Mouse (Mus musculus) lung, postnatal 10 days (tissue): ENCODE results near the gene Kmt5b.
A peak's percentile ranks its signal among the peaks of the same experiment; 100 is the strongest.

ENCODE experiments used
- DNase-seq: peaks from one replicate; pipeline ENCODE4 v3.0.0; 2021

The Kmt5b gene

DNA sequence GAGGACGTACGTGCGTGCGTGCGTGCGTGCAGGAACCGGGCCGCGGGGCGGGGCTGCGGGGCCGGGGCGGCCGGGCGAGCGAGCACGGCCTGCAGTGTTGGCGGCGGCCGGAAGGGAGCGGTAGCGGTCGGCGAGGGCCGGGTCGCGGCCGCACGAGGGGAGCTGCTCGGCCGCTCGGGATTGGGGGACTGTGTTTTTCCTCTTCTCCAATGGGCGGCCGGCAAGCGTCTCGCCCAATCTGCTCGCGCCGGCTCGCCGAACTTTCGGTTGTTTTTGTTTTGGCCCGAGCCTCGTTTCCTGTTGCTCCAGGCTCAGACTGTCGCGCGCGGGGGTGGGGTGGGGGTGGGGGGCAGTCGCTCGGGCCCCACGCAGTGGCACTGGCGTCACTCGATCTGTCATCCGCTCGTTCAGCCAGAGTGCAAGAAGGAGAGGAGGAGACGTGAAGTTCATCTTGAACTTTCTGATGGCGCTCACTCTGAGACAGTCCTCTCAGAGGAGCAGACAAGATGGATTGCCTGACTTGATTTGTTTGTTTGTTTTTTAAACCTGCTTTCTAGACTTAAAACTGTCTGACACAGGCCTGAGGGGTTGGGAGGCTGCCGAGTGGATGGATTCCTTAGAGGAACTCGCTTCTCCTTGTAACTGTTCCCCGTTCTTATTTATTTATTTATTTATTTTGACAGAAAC lies 1.6 kb downstream of the Kmt5b start:
- peak; percentile 96 for DNase-seq

DNA sequence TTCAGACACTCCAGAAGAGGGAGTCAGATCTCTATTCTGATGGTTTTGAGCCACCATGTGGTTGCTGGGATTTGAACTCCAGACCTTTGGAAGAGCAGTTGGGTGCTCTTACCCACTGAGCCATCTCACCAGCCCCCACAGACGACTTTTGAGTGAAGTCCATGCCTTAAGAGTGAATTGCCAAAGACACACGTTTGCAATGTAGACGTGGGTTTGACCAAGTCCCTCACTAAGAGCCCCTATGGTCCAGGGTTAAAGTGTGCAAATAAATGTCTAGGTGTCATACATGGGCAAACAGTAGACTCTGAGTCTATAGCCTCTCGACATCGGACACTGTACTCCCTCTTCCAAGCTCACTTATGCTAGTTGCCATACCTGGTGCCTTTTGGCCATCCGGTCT lies 2.3 kb downstream of the Kmt5b start:
- no peak for DNase-seq

DNA sequence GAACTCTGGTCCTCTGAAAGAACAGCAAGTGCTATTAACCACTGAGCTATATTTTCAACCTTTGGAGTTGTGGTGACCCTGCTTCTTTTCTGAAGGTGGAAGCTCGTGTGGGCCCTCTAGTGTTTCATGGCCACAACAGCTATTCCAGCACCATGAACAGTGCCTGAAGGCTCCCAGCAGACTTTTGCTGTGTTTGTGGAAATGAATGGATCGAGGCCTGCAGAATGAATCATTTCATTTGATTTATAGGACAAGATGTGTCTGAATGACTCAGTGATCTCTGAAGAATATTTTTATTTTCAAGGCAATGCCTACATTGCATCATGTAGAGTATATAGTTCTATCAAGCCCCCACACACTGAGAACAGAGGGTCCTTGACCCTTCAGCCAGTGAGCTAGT lies 6.9 kb downstream of the Kmt5b start:
- DNase-seq = peak; percentile 26

DNA sequence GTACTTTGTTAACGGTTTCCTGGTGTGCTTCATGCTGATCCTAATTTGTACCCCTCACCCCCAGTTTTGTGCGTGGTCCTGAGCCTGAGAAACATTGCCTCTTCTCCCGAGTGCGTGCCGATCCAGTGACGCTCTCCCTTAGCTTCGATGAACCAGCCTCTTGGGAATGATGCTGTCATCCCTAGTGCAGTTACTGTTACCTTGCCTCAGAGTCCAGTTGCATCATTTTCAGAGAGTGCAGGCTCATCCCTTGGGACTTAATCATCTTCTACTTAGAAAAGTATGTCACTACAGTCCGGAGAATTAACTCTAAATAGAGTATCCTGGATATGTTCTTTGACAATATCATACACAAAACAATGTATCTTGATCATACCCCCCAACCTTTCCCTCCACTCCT lies 11.5 kb downstream of the Kmt5b start:
- DNase-seq = no peak

DNA sequence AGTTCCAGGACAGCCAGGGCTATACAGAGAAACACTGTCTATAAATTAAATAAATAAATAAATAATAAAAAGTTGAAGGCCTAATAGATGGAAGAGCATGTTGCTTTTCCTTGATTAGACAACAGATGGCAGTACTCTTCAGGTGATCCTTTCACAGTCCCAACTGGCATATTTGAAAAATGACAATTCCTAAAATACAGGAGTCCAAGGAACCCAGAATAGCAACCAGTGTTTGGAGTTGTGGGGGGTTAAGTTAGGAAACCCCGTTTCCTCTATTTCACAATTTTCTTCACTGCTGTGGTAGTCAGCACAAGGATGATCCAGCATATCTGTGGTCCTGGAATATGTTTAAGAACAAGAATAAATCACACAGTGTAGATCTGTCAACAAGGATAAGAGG lies 22.9 kb downstream of the Kmt5b start:
- DNase-seq = no peak

DNA sequence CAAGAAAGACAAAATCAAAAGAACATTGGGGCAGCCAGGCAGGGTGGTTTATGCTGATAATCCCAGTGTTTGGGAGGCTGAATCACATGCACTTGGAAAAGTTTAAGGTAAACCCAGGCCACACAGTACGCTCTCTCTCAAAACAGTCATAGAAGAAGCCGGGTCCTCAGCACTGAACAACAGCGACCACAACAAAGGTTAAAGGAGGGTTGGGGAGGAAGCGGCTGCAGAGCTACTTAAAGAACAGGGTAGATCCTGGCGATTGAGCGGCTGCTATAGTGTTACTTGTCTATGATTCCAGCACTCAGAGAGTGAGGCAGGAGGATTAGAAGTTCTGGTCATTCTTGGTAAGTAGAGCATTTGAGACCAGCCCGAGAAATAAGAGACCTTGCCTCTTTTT lies 38.3 kb downstream of the Kmt5b start:
- DNase-seq = no peak

DNA sequence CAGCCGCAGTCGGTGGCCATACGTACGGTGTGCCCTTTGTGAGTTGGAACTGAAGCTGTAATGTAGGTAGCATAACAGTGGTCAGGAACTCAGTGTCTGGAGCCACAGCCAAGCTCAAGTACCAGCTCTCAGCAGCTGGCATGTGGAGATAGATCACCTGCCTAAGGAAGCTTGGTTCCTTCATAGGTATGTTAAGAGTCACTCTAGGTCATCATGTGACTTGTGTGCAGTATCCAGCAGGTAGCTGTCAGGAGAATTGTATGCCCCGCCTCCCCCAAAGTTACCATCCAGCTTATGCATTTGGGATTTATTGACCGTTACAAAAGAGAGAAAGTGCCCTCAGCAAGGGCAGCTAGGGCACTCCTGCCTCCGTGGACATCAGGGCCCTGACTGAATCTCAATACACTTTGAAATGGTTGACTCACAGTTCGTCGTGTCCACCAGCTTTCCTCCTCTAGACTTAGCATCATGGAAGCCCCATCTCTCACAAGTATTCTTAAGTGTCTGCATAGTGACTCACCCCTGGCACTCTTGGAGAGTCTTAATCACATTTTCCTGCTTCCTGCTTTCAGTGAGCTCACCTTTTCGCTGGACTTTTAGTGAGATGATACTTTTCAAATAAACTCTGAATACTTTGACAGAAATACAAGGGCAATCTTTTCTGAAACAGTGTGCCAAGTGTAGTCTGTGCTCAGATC lies 43.5 kb downstream of the Kmt5b start:
- peak; percentile 61 for DNase-seq

DNA sequence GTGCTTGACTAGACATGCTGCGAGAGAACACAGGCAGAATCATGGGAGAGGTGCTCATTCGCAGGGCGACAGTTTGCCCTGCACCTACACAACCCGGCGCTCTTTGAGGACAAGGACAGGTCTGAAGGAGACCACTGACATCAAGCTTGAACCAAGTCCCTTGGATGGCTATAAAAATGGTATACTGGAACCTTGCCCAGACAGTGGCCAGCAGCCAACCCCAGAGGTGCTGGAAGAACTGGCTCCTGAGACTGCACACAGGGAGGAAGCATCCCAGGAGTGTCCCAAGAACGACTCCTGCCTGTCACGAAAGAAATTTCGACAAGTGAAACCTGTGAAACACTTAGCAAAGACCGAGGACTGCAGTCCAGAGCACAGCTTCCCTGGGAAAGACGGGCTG lies 47.2 kb downstream of the Kmt5b start:
- DNase-seq = peak; percentile 16

DNA sequence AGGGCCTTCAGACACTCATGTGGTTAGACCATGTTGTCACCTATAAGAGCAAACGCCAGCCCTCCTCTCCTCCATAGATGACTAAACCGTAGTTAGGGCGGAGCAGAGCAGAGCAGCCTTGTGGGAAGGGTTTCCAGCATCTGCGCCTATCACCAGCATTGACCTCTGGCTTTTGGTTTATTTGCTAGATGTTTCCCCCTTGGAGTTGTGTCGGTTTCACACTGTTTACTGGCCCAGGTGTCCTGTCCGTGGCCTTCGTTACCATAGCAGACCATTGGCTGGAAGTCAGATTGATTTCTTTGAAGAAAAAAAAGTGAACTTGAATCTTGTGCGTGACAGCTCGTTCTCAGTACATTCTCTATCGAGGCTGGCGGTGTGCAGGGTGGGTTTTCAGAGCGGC lies 48.6 kb downstream of the Kmt5b start:
- no peak for DNase-seq

DNA sequence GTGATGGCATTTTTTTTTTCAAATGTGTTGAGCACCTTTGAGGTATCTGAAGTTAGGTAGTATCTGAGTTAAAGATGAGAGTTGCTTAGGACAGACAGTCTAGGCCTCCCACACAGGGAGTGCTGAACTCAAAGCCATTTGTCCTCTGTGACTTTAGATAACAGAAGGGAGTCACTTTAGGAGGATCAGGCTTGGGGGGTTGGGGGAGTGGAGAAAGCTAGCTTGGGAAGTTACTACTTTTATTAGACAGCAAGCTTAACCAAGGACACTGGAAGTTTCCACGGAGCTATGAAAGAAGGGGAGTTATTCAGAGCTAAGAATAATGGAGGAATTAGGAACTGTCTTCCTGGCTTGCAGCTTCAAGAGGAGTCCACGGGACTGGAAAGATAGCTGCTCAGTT lies 51.9 kb downstream of the Kmt5b start:
- DNase-seq = no peak

DNA sequence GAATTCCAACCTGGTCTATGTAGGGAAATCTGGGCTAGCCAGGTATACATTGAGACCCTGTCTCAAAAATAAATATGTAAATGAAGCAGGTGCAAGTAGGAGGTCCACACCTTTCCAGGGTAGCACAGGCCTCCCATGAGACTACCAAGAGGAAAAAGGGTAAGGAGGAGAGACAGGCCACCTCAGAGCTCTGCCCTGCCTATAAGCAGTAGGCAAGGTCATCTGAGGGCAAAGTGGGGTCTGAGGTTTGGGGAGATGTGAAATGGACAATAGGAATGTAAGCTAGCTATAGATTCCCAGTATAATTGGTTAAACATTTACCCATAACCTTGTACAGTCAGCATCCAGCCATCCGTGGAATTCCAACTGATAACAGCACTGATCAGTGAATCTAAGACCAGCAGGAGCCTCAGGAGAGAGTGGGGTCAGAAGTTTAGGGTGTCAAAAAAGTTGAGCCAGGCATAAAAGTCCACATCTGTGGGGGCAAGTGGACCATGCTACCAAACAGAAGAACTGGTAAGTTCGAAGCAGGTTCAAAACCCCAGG lies 52.8 kb downstream of the Kmt5b start:
- no peak for DNase-seq

DNA sequence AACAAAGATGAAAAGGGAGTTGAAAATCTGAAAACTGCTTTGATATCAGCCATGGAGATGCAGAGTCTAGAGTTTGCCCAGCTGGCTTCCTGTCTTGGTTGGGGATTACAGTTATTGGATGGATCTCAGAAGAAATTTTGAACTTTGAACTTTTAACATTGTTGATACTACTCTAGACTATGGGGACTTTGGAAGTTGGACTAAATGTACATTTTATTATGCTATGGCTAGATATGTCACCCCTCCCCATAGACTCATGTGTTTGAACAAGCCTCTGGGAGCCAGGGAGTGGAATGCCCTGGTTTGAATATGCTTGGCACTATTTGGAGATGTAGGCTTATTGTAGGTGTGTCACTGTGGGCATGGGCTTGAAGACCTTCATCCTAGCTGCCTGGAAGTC lies 57.8 kb downstream of the Kmt5b start:
- no peak for DNase-seq

DNA sequence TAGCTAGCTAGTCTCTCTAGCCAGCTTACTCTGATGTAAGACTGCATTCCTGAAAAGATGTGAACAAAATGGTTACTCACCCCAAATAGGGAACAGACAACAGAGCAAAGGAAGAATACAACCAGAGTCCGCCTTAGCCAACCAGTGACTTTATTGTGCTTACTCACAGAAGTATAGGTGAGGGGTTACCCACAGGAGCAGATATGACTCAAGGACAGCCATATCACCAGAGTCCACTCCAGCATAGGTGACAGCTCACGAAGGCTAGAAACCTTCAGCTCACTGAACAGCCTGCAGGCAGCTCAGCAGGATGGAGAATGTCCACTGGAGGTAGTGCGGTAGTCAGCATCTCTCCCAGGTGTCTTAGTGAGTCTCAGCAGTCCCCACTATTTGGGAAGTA lies 62.6 kb downstream of the Kmt5b start:
- DNase-seq = no peak

DNA sequence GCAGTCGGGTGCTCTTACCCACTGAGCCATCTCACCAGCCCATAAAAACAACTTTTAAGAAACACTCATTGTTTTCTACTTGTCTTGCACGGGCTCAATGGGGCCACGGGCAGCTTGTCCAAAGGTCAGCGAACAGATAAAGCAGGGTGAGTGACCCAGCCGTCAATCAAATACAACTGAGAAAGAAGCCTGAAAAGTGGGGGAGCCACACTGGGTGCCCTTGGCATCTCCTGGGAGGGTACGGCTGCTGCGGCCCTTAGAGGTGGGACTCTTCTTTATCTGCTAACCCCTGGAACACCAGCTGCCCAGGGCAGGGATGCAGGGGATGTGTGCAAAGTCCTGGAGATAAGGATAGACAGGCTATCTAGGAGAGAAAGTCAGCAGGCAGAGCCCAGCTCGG lies 64.5 kb downstream of the Kmt5b start:
- no peak for DNase-seq

DNA sequence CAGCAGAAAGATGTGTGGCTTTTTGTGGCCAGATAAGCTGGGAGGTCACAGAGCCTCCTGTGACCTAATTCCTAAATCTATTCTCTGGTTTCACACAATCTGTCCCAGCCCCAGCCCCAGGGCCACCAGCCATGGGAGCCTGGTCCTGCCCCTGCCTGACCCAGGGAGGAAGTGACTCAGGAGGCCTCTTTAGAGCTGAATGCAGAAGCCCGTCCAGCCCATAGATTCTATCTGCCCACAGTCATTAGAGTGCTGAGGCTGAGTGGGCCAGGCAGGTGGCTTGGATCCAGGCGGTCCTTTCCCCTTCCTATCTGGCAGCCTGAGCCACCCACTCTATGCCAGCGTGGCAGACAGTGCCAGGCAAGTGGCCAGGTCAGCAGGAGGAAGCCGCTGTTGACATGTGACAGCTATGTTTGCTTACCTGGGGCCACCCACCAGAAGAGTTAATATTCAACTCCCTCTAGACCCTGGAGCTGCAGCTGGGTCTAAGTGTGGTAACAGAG lies 65.7 kb downstream of the Kmt5b start:
- DNase-seq = peak; percentile 84

DNA sequence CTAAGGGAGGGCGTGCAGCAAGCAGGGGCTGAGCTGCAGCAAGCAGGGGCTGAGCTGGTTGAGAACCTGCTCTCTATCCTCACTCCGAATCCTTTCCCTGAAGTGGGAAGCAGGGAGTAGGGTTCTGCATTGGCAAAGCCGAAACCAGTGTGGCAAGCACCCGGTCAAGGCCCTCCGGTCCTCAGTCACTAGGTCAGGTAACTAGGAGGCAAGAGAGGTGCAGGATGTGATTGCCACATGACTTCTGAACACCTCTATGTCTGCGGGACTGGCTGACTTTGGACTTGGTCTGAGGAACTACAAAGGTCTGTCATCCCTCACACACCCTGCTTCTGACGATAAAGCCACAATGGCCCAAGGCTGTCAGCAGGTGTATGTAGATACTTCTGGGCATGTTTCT lies 67.1 kb downstream of the Kmt5b start:
- DNase-seq = no peak

DNA sequence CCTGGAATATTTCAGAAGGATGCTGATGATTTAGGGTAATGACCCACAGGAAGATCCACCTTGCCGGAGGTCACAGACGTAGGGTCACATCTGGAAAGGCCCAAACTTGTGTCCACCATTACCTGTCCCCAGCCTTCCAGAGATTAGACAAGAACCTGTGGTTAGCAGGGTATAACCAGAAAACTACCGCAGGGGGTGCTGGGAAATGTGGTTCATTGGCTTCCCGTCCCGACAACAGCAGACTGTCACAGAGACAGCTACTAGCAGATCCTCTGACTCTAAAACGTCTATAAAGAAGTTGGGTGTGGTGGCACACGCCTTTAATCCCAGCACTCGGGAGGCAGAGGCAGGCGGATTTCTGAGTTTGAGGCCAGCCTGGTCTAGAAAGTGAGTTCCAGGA lies 69.6 kb downstream of the Kmt5b start:
- no peak for DNase-seq

DNA sequence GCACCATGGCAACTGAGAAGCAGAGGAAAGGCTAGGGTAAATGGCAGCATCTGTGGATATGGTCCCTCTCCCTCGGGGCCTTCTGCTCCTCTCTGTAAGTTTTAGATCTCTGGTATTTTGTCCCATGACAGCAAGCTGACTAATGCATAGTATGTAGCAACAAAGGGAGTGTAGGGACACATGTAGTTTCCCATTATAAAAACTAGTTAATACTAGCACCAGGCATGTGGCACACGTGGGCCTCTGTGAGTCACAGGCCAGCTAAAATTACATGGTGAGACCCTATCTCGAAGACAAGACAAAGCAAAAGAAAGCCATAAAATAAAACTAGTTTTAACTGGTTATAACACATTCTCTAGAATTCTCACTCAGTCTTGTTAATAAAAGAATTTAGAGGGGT lies 71.7 kb downstream of the Kmt5b start:
- no peak for DNase-seq

DNA sequence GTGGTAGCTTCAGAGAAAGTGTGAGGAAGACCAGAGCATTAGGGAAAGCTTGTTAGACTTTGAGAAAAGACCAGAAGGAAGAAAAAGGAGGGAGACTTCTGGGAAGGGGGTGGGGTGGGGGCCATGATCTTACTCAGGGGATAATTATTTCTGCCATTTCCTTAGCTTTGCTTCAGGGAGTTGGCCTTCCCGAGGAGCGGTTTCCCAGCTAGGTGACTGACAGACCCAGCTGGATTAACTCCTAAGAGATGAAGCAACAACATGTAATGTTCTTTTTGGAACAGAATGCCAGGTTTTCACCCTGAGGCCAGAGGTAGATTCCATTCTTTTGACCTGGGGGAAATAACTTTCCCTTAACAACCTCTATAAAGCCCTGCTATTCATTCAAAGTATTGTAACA lies 72.5 kb downstream of the Kmt5b start:
- no peak for DNase-seq

DNA sequence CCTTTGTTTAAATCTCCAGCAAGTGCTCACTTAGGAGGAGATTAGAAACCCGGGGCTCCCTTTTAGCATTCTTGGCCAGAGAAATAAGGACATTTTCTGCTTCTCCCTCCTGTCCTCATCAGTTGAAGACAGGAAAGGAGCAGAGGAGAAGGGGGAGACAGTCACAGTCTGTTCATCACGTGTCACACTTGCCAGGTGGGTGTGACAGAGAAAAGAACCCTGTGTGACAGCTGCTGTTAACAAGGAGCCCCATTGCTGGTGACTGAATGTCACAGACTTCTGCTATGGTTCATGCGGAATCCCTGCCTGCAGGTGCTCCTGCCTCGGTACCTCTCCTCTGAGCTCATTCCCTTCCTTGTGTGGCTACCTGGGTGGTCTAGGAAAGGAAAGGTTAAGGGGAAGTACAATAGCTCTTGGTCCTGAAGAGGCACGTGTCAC lies 73.0 kb downstream of the Kmt5b start:
- peak; percentile 26 for DNase-seq

DNA sequence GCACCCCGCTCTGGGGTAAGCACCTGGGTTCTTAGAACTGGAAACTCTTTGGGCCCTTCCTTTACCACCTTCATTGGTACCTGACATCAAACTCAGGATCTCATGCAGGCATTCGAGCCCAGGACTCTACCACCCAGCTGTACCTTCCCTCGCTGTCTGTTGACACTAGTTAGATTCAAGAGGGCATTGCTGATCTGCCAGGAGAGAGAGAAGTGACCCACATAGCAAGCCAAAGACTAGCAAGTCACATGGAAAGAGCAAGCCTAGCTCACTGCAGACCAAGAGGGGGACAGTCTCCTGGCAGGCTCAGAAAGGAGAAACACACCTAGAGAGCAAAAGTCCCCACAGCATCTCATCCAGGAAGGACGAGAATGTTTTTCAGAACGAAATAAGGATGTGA lies 73.5 kb downstream of the Kmt5b start:
- no peak for DNase-seq

DNA sequence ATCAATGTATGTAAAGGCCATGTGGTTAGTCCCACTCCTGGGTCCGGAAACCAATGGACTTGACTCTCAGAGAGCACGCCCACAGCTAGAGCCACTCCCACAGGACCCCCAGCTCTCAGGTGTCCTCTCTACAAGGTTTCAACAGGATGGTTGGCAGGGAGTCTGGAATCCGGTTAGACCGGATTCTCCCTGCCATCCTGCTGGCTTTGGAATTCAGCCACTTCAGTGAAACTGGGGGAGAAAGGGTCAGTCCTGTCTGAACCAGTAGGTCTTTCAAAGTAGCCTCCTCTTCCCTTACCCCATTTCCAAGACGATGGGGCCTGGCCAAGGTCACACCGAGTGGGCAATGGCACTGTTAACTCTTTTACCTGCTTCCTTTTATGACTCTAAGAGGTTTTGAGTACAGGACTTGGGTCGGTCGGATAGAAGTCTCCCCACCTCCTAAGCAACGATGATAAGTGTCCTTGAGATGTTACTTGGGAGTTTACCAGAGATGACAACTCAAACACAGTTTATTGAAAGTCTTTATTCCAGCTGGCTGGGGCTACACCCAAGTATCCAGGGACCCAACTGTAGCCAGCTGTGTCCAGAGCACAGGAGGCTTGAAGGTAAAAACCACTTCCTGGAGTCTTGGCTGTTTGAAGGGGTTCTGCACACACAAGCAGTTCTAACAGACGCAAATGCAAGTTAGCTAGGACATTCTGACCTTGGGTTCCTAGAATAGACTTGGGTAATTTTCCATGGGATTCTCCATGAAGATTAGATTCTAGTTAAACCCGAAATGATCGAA lies 75.3 kb downstream of the Kmt5b start:
- peak; percentile 81 for DNase-seq

DNA sequence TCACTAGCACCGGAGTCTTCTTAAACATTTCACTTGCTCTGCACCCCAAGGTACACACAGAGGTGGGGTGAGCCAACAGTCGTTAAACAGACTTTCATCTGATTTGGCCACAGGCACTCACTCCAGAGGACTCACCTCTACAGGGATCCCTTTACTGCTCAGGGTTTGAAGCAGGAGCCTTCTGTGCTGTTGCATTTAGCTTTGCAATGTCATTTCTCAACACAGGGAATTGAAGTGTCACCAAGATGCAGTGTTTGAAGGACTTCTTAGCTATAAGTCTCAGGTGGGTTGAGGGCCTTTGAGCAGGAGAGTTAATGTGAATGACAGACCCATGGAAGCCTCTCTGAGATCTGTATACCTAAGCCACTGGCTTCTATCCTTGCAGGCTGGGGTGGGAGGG lies 76.4 kb downstream of the Kmt5b start:
- DNase-seq = no peak

DNA sequence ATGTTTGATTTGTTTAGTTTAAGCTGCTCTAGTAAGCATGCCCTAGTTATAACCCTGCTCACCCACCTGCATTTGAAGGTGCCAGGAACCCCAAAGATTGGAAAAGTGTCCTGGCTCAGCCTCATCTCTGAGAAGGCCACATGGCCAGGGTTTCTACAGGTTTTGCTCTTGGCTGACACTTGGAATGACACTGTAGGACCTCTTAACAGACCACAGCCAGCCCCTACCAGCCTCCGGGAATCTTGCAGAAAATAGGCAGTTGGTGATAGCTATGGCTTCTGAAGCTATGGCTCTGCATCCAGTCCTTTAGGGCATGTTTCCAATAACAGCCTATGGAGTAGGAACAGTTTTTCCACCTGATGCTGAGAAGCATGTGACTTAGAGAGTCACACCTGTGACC lies 77.6 kb downstream of the Kmt5b start:
- DNase-seq = no peak
